13 mouse cellular contexts compared by ENCODE assay signal in genomic region chr15:85993386-85993785, GRCm38 (mm10). TPM values are rescaled to one million over a fixed set of nuclear protein-coding genes. Genes with fewer than 3 reads are reported as not detected.
A peak's percentile ranks its signal among the peaks of the same experiment; 100 is the strongest.
DNase-seq lines count a peak whose midpoint lies in the region; ATAC-seq and TF ChIP-seq lines count a peak whose summit lies in the region.
"Had no signal": no experiment of that assay in that cellular context is flagged by ENCODE, and none has a peak within 500 bp of the region (broad histone marks: within the 10 kb centered on the region; RNA-seq: fewer than 3 reads in every experiment).

No protein-coding gene starts in this region.

- H3K4me2 ChIP-seq in hindbrain, embryonic 14.5 days (replicated peaks) = no peak overlapping the region
- H3K4me2 ChIP-seq in lung, postnatal 0 days (replicated peaks; ENCODE audit: low read depth, low read length) = no peak overlapping the region
- H3K4me2 ChIP-seq in kidney, postnatal 0 days (ENCODE audit: low read length) = no peak overlapping the region
- no peak overlapping the region for H3K4me2 ChIP-seq in neural tube, embryonic 13.5 days
- H3K4me2 ChIP-seq: heart, embryonic 15.5 days; intestine, embryonic 15.5 days had no signal

- peak overlapping the region; percentile 81 for H3K27ac ChIP-seq in hindbrain, embryonic 10.5 days
- H3K27ac ChIP-seq in hindbrain, embryonic 14.5 days = no peak overlapping the region
- no peak overlapping the region for H3K27ac ChIP-seq in lung, postnatal 0 days (ENCODE audit: low read length)
- H3K27ac ChIP-seq in kidney, postnatal 0 days = peak overlapping the region; percentile 43
- H3K27ac ChIP-seq in neural tube, embryonic 13.5 days (replicated peaks) = peak overlapping the region; percentile 74; the same call in 1 of the 2 replicates
- H3K27ac ChIP-seq: heart, embryonic 15.5 days; intestine, embryonic 15.5 days had no signal

- TF ChIP-seq EP300 in lung, postnatal 0 days (IDR thresholded peaks at IDR 0.05) = no peak

- ATAC-seq in hindbrain, embryonic 14.5 days (ENCODE audit: low FRiP score) = no peak
- peak; percentile 48 for ATAC-seq in lung, postnatal 0 days
- ATAC-seq in kidney, postnatal 0 days (replicated peaks; ENCODE audit: low FRiP score, low read depth) = no peak
- ATAC-seq in neural tube, embryonic 13.5 days (ENCODE audit: low read depth) = no peak
- ATAC-seq: intestine, embryonic 15.5 days had no signal

- peaks cover 73% of the 10 kb centered on the region for H3K4me1 ChIP-seq in hindbrain, embryonic 10.5 days (replicated peaks)
- H3K4me1 ChIP-seq in hindbrain, embryonic 14.5 days (replicated peaks; ENCODE audit: control insufficient read depth, insufficient read depth, low read length) = peaks cover 34% of the 10 kb centered on the region
- no peaks in the 10 kb centered on the region for H3K4me1 ChIP-seq in lung, postnatal 0 days (ENCODE audit: insufficient read depth, low read depth, low read length)
- peaks cover 26% of the 10 kb centered on the region for H3K4me1 ChIP-seq in kidney, postnatal 0 days (replicated peaks; ENCODE audit: insufficient read depth, low read length)
- H3K4me1 ChIP-seq in neural tube, embryonic 13.5 days (replicated peaks) = peaks cover 68% of the 10 kb centered on the region

- no peak for TF ChIP-seq CTCF in lung, postnatal 0 days (IDR thresholded peaks at IDR 0.05)
- no peak for TF ChIP-seq CTCF in kidney, postnatal 0 days (IDR thresholded peaks at IDR 0.05; ENCODE audit: low read depth)

- no peak for DNase-seq in hindbrain, embryonic 10.5 days (ENCODE audit: low spot score)
- no peak for DNase-seq in hindbrain, embryonic 14.5 days (ENCODE audit: low spot score)
- DNase-seq in lung, postnatal 0 days (ENCODE audit: low spot score) = peak; percentile 43
- DNase-seq in lung, adult 18-20 months = no peak
- DNase-seq in kidney, postnatal 0 days (ENCODE audit: low spot score) = no peak
- DNase-seq in spleen, adult 18-20 months = no peak
- no peak for DNase-seq in right cerebral cortex, postnatal 25 days
- DNase-seq: adrenal gland, postnatal 25 days; lung, postnatal 10 days; thymus, adult 2 months had no signal

- H3K9me3 ChIP-seq in hindbrain, embryonic 10.5 days = no peaks in the 10 kb centered on the region
- no peaks in the 10 kb centered on the region for H3K9me3 ChIP-seq in hindbrain, embryonic 14.5 days (ENCODE audit: control insufficient read depth, low read length)
- no peaks in the 10 kb centered on the region for H3K9me3 ChIP-seq in lung, postnatal 0 days (ENCODE audit: low read length)
- no peaks in the 10 kb centered on the region for H3K9me3 ChIP-seq in kidney, postnatal 0 days (replicated peaks; ENCODE audit: low read length)
- no peaks in the 10 kb centered on the region for H3K9me3 ChIP-seq in neural tube, embryonic 13.5 days
- H3K9me3 ChIP-seq: heart, embryonic 15.5 days; intestine, embryonic 15.5 days had no signal

- peaks cover 30% of the 10 kb centered on the region for H3K27me3 ChIP-seq in hindbrain, embryonic 10.5 days (ENCODE audit: insufficient read depth, poor library complexity, severe bottlenecking)
- no peaks in the 10 kb centered on the region for H3K27me3 ChIP-seq in hindbrain, embryonic 14.5 days (ENCODE audit: control insufficient read depth, insufficient read depth, low read length)
- H3K27me3 ChIP-seq in lung, postnatal 0 days (replicated peaks; ENCODE audit: insufficient read depth, low read length) = no peaks in the 10 kb centered on the region
- H3K27me3 ChIP-seq in kidney, postnatal 0 days (ENCODE audit: insufficient read depth, low read length) = no peaks in the 10 kb centered on the region
- H3K27me3 ChIP-seq in neural tube, embryonic 13.5 days = no peaks in the 10 kb centered on the region
- H3K27me3 ChIP-seq: heart, embryonic 15.5 days; intestine, embryonic 15.5 days had no signal

- no peak overlapping the region for H3K9ac ChIP-seq in hindbrain, embryonic 14.5 days
- H3K9ac ChIP-seq in lung, postnatal 0 days (replicated peaks; ENCODE audit: low read depth) = no peak overlapping the region
- no peak overlapping the region for H3K9ac ChIP-seq in kidney, postnatal 0 days (ENCODE audit: low read depth, low read length)
- no peak overlapping the region for H3K9ac ChIP-seq in neural tube, embryonic 13.5 days
- H3K9ac ChIP-seq: heart, embryonic 15.5 days; intestine, embryonic 15.5 days had no signal

- H3K36me3 ChIP-seq in hindbrain, embryonic 10.5 days = no peaks in the 10 kb centered on the region
- H3K36me3 ChIP-seq in hindbrain, embryonic 14.5 days (replicated peaks; ENCODE audit: control insufficient read depth, insufficient read depth) = no peaks in the 10 kb centered on the region
- no peaks in the 10 kb centered on the region for H3K36me3 ChIP-seq in lung, postnatal 0 days (ENCODE audit: insufficient read depth, low read length)
- H3K36me3 ChIP-seq in kidney, postnatal 0 days (ENCODE audit: insufficient read depth, low read length) = no peaks in the 10 kb centered on the region
- no peaks in the 10 kb centered on the region for H3K36me3 ChIP-seq in neural tube, embryonic 13.5 days
- H3K36me3 ChIP-seq: heart, embryonic 15.5 days; intestine, embryonic 15.5 days had no signal

- H3K4me3 ChIP-seq in hindbrain, embryonic 10.5 days = no peak overlapping the region
- no peak overlapping the region for H3K4me3 ChIP-seq in hindbrain, embryonic 14.5 days (replicated peaks; ENCODE audit: low read length)
- H3K4me3 ChIP-seq in lung, postnatal 0 days (ENCODE audit: low read depth, low read length) = no peak overlapping the region
- H3K4me3 ChIP-seq in kidney, postnatal 0 days (replicated peaks; ENCODE audit: low read depth, low read length) = no peak overlapping the region
- H3K4me3 ChIP-seq in neural tube, embryonic 13.5 days = no peak overlapping the region
- H3K4me3 ChIP-seq: heart, embryonic 15.5 days; intestine, embryonic 15.5 days had no signal

RNA-seq across cellular contexts. Expression of gene Celsr1, which starts 40.2 kb away (rescaled TPM):
- 3.4 and 3.6 TPM in 2 replicates for polyA plus RNA-seq in hindbrain, embryonic 10.5 days (2016; fragmentation: Nextera tagmentation; extraction: Ambion mirVana)
- polyA plus RNA-seq in hindbrain, embryonic 14.5 days (2014; fragmentation: Nextera tagmentation; extraction: Ambion mirVana) = 2.4 and 2.7 TPM in 2 replicates
- 2.1 and 2.2 TPM in 2 replicates for polyA plus RNA-seq in lung, postnatal 0 days (2015; fragmentation: Nextera tagmentation; extraction: Ambion mirVana)
- 2.9 TPM in 2 replicates for polyA plus RNA-seq in kidney, postnatal 0 days (2015; fragmentation: Nextera tagmentation; extraction: Ambion mirVana)
- polyA plus RNA-seq in neural tube, embryonic 13.5 days (2015; fragmentation: Nextera tagmentation; extraction: Ambion mirVana) = 1.8 TPM in 2 replicates

Comparison
In these comparisons a context has a peak if more than half of its experiments do, and no peak if none do; other contexts are left out.
1. H3K27ac ChIP-seq: peak in hindbrain, embryonic 10.5 days (single experiment), kidney, postnatal 0 days (single experiment) and neural tube, embryonic 13.5 days (single experiment); none in hindbrain, embryonic 14.5 days (single experiment) and lung, postnatal 0 days (single experiment).